Mouse (Mus musculus): ENCODE measurements around the gene Sccpdh.
"Not testable (repeated sequence)": the region's sequence is repeated elsewhere in the genome, so short reads cannot be mapped to it uniquely, and the experiment has no call there.

The Sccpdh gene

DNA sequence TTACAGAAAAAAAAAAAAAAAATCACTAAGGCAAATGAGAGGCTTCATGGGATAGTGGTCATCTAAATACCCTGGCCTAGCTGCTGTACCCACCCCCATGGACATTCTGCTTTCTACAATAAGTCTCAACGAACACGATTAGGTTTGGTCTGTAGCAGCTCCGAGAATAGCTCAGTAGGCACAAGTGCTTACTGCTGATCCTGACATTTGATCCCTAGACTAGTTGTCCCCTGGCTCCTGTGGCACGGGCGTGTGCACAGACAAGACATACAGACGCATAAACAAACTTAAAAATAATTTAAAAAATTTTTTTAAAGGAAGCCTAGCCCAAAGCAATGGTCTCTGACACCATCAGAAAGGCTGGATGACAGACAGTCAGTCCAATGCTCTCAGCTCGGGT is 560 bp upstream of the Sccpdh start:
- no peak for DNase-seq (ENCODE audit: low spot score in 2 of 2)

DNA sequence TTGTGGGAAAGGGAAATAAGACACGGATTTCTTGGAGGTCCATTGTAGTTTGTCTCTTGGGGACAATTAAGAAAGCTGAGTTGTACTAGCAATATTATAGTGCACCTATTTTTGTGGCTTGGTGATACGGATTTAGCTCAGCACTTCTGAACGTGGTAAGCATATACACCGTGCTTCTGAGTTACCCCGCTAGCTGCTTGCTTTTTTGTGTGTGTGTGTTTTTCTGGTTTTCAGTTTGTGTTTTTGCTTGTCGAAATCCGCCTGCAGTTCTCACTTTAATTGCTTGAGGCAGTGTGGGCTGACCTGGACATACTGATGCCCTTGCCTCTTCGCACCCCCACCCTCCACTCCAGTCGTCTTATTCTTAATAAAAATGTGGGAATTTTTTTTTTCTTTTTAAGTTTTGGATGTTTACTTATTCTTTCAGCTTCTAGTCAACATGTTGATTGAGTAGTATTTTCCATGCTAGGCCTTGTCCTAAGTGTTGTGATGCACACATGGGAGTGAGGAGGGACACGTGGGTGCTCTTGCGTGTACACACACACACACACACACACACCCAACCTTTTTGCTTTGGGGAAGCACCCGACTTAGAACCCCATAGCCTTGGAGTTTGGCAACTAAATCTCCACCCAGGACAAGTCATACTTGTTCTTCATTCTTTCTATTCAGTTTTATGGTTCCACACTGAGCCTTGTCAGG is 977 bp downstream of the Sccpdh start:
- DNase-seq (ENCODE audit: low spot score in 2 of 2): no peak

DNA sequence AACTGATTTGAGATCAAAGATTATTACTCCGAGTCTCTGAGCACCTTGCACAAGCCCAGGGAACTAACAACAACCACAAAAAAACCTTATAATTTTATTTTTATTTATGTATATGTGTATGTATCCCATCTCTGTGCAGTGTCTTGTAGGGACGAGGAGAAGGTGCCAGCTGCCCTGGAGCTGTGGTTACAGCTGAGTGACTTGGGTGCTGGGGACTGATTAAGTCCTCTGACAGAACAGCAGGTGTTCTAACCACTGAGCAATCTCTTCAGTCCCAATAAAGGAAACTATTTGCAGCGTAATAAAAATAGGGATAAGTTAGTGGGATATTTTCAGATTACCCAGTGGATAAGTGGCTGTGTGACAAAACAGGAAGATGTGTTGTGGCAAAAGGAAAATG is 6.3 kb downstream of the Sccpdh start:
- DNase-seq (ENCODE audit: low spot score in 2 of 2): no peak

DNA sequence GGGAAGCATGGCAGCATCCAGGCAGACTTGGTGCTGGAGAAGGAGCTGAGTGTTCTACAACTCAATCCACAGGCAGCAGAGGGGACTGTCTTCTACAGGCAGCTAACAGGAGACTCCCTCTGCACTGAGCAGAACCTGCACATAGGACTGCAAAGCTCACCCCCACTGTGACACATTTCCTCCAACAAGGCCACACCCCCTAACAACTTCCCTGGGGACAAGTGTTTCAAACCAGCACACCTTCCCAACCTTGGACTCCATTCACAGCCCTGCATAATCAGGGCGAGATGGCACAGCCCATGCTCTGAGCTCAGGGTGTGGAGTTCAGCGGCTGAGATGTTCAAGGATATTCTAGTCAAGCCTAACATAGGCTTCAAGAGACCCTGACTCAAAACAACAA is 9.0 kb downstream of the Sccpdh start:
- no peak for DNase-seq (ENCODE audit: low spot score in 2 of 2)

DNA sequence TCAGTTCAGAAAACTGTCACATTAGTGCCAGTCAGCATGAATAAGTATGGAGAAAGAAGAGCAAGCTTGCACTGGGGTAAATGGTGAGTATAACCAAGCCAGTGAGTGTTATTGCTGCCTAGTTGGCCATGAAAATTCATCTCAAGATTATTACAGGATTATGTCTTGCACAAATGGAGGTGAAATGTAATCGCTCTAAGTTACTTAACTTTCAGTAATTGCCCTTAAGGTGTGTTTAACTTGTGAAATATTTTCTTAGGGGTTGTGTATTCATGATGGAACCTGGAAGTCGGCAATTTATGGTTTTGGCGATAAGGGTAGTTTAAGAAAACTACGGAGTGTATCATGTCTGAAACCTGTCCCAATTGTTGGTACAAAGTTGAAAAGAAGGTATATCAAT is 11.3 kb downstream of the Sccpdh start:
- no peak for DNase-seq (ENCODE audit: low spot score in 2 of 2)

DNA sequence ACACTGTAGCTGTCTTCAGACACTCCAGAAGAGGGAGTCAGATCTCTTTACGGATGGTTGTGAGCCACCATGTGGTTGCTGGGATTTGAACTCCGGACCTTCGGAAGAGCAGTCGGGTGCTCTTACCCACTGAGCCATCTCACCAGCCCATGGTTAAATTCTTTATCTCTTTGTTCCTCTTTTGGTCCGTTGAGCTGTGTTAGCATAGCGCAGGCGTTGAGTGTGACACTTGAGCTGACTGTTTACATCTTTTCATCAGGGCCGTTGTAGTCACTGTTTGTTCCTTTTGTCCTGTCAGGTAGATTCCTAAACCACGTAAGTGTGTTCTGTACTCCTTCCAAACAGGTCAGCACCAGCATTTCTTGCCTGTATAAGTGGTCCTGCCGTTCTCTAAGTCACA is 14.7 kb downstream of the Sccpdh start:
- not testable (repeated sequence) for DNase-seq (ENCODE audit: low spot score in 2 of 2)

DNA sequence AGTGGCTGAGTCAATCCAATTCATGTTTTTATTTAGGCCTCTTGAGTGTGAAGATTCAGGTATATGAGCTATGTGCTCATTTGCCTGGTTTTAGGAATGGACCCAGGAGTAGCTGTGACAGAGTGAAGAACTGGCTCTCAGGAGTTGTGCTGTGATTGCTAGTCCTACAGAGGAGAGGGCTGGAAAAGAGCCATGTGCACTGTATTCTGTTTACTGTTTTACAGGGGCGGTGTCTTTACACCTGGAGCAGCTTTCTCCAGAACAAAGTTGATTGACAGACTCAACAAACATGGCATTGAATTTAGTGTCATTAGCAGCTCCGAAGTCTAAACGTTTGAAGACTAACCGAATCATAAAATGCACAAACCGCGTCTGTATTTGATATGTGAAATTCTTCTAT is 18.3 kb downstream of the Sccpdh start:
- no peak for DNase-seq (ENCODE audit: low spot score in 2 of 2)

DNA sequence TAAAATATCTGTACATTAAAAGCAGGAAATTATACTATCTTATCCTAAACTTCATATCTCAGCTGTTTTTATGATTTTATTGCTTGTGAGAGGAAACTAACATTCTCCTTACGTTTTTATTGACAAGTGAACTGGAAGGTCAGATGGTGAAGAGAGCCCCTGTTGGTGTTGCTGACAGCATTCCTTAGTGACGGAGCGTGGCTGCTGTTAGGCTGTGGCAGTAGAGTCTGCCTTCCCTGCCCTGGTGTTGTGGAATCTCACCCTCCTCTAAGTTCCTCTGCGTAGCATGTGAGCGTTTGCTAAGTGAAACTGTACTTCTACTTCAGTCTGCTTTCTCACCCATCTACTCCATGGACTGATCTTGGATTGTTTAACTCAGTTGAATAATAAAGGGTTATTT is 18.8 kb downstream of the Sccpdh start:
- DNase-seq (ENCODE audit: low spot score in 2 of 2): no peak

- no peak for DNase-seq (ENCODE audit: low spot score in 2 of 2)
These were observed 19.3 kb downstream of the Sccpdh start for GRCm38 (mm10) chr1:179687305-179687704.

DNA sequence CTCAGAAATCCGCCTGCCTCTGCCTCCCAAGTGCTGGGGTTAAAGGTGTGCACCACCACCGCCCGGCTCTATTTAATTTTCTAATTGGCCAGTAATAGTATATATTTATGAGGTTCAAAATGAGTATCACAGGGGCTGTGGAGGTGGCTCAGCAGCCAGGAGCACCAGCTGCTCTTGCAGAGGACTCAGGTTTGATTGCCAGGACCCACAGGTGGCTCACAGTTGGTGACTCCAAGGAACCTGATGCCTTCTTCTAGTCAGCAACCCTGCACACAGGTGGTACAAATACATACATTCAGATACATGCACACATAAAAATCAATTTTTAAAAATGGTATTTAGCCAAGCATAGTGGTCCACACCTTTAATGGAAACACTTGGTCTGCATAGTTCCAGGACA is 20.0 kb downstream of the Sccpdh start:
- DNase-seq (ENCODE audit: low spot score in 2 of 2): no peak

- no peak for DNase-seq (ENCODE audit: low spot score in 2 of 2)
These were observed 20.4 kb downstream of the Sccpdh start for GRCm38 (mm10) chr1:179688415-179688814.

GRCm38 (mm10) chr1:179688914-179689313 is 20.9 kb downstream of the Sccpdh start:
- no peak for DNase-seq (ENCODE audit: low spot score in 2 of 2)

DNA sequence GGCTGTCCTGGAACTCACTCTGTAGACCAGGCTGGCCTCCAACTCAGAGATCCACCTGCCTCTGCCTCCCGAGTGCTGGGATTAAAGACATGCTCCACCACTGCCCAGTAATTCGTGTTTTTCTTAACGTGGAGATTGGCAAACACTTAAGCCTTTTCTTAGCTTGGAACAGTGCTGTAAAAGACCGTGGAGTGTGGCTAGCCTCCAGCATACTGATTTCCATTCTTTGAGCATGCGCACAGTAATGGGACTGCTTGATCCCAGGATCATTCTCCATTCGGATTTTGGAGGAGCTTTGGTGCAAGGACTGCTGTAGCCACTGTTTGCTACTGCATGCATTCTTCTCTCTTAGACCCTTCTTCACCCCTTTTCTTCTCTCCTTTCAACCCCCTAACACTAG is 21.5 kb downstream of the Sccpdh start:
- no peak for DNase-seq (ENCODE audit: low spot score in 2 of 2)

DNA sequence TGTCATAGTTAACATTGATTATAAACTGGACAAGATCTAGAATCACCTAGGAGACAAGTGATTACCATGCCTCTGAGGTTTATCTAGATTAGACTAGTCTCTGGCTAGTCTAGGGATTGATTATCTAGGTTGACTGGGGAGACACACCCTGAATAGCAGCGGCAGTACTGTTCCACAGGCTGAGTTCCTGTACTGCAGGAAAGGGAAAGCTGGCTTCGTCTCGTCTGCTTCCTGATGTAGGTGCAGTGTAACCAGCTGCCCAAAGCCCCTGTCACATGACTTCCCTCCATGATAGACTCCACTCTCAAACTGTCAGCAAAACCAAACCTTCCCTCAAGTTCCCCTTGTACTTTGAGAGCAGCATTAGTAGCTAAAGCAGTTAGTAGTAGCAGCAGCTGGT is 36.1 kb downstream of the Sccpdh start:
- DNase-seq (ENCODE audit: low spot score in 2 of 2): no peak

DNA sequence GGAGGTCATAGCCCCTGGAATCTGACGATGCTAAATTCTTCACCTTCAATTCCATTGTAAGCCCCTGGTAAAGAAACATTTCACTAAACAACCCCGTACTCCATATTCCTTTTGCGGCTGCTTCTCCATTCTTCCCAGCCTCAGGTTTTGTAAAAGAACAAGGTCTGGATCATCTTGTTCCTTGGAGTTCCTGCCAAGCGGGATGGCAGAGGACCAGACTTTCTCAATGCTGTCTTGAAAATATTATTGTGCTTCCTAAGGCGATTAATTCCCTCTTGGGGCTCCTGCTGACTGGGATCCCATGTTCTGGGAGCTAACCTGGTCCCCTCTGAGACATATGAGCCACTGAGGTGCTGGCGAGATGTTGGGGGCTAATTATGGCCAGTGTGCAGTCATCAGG is 37.1 kb downstream of the Sccpdh start:
- DNase-seq (ENCODE audit: low spot score in 2 of 2): no peak

DNA sequence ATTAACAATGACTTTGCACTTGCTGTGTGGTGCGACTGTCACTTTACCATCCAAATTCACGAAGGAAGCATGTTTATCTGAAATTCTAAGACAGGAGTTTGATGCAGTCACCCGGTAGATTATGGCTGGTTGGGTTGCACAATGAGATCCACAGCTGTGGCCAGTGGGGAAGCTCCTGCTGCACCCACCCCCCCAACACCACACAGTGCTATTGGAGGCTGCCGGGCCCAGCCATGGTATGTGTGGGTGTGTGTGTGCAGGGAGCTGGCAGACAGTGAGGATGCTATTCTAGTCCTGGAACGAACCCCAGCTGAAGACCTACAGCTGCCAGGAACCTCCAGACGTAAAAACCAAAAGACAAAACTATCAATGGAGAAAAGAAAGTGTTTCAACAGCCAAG is 41.4 kb downstream of the Sccpdh start:
- no peak for DNase-seq (ENCODE audit: low spot score in 2 of 2)

DNA sequence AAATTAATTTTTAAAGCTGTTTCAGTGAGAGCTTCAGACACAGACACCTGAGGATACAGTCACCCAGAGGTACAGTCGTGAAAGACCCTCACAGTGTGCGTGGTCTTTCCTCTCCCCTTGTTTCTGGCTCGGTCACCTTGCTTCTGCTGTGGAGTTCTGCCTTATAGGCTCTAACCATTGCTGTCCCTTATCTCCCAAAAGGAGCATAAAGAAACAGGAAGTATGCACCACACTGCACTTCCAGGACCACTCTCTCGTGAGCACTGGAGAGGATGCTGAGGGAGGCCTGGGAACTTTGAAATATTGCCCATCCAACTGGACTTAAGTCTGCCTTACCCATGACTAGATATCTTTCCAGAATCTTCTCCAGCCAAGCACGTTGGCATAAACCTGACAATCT is 42.7 kb downstream of the Sccpdh start:
- no peak for DNase-seq (ENCODE audit: low spot score in 2 of 2)

- DNase-seq (ENCODE audit: low spot score in 2 of 2): no peak
These were observed 44.6 kb downstream of the Sccpdh start for GRCm38 (mm10) chr1:179712658-179713057.

DNA sequence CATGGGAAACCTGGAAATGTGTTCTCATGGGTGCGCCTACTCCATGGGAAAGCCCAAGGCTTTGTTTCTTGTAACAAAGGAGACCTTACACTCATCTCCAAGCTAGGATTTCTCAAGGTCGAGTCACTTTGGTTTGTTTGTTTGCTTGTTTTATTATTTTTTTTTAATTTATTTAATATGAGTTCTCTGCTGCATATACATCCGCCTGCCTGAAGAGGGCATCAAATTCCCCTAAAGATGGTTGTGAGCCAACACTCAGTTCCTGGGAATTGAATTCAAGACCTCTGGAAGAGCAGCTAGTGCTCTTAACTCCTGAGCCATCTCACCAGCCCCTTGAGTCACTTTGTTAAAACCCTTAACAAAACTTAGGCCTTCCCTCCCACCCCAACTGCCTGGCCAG is 45.4 kb downstream of the Sccpdh start:
- no peak for DNase-seq (ENCODE audit: low spot score in 2 of 2)

GRCm38 (mm10) chr1:179715289-179715688 is 47.3 kb downstream of the Sccpdh start:
- not testable (repeated sequence) for DNase-seq (ENCODE audit: low spot score in 2 of 2)

DNA sequence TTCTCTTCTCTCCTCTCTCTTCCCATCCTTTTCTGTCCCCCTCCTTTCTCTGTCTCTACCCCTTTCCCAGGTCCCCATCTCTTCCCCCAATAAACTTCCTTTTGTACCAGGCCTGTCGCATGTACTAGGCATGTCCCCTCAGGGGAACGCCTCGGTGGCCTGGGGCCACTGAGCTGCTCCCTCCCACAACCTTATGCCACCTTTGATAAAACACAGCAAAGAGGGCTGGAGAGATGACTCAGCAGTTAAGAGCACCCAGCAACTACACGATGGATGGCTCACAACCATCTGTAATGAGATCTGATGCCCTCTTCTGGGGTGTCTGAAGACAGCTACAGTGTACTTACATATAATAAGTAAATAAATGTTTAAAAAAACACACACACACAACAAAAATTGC is 47.8 kb downstream of the Sccpdh start:
- DNase-seq (ENCODE audit: low spot score in 2 of 2): no peak

DNA sequence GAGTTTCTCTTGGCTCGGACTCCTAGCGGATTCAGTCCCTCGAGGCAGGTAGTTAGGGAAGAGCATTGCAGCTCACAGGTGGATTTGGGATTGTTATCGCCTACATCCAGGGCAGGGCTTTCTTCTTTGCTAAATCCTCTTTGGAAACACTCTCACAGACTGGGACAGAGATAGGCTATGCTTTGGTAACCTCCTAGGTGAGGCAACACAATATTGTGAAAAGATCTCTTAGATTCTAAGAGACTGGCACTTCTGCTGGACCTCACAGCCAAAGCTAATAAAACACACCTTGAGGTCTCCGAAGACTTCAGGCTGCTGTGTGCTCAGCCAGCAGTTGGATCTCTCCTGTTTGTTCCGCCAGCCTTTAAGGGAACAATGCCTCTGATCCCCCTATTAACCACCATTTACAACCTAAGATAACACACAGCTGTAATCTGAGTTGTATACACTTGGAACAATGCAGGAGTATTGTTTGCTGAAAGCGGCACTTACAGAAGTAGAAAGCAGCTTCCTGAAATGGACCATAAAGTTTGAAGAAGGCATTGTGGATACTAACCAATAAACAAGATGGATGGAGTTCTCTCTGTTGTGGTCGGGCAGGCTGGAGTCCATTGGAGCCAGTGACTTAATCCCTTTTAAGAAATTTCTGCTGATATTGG is 54.9 kb downstream of the Sccpdh start:
- no peak for DNase-seq (ENCODE audit: low spot score in 2 of 2)

DNA sequence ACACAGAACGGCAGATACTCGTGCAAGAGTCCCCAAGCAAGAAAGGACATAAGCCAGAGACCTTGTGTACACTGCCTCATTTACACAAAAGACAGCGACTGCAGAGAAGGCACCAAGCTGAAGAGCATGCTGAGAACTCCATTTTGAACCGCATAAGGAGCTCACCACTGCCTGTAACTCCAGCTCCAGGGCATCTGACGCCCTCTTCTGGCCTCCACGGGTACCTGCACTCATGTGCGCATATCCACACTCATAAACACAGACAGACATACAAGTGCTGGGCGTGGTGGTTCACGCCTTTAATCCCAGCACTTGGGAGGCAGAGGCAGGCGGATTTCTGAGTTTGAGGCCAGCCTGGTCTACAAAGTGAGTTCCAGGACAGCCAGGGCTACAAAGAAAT is 60.7 kb downstream of the Sccpdh start:
- DNase-seq (ENCODE audit: low spot score in 2 of 2): no peak

DNA sequence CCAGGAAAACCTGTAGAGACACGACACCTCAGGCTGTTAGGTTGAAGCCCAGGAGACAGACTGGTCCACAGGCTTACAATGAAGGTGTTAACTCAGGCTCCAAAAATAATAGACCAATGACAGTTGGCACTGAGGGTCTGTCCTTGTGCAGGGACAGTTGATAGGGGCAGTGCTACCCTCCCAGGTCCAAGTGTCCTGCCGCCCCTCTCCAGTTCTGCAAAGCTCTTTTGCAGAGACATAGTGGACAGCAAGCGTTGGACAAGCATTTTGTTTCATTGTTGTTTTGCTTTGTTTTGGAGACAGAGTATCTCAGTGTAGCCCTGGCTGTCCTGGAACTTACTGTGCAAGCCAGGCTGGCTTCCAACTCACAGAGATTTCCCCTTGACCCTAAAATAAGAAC is 63.4 kb downstream of the Sccpdh start:
- no peak for DNase-seq (ENCODE audit: low spot score in 2 of 2)

Measured in natural killer cell, adult 2 months (primary cell).